Mouse (Mus musculus): ENCODE measurements around the gene Rnd1. TPM values are rescaled to one million over a fixed set of nuclear protein-coding genes. Genes with fewer than 3 reads are reported as not detected.
A peak's percentile ranks its signal among the peaks of the same experiment; 100 is the strongest.

Gene Rnd1
- polyA plus RNA-seq, 1 experiment: 1.1 TPM

- no peaks in the 10 kb centered on the region for H3K4me1 ChIP-seq (ENCODE audit: control insufficient read depth, insufficient read depth, low read length)
- TF ChIP-seq CTCF (IDR thresholded peaks at IDR 0.05; ENCODE audit: low read depth, low read length): no peak
- no peak for TF ChIP-seq POLR2A (IDR thresholded peaks at IDR 0.05; ENCODE audit: borderline replicate concordance, low read depth, low read length)
These were observed 31.9 kb downstream of the Rnd1 start for GRCm38 (mm10) chr15:98645057-98646026.

GRCm38 (mm10) chr15:98644406-98644805, 32.9 kb downstream of the Rnd1 start:
- Histone ChIP-seq H3K4me3 (ENCODE audit: insufficient read depth, low read length) (no peak overlapping the region), H3K4me1 (ENCODE audit: control insufficient read depth, insufficient read depth, low read length) (no peaks in the 10 kb centered on the region), H3K27ac (ENCODE audit: insufficient read depth, low read depth, low read length) (no peak overlapping the region)
- TF ChIP-seq CTCF (IDR thresholded peaks at IDR 0.05; ENCODE audit: low read depth, low read length) (no peak), POLR2A (IDR thresholded peaks at IDR 0.05; ENCODE audit: borderline replicate concordance, low read depth, low read length) (no peak)

More at GRCm38 (mm10) chr15:98645057-98646026, 31.9 kb downstream of the Rnd1 start:
- Histone ChIP-seq H3K4me3 (ENCODE audit: insufficient read depth, low read length) (no peak overlapping the region), H3K27ac (ENCODE audit: insufficient read depth, low read depth, low read length) (no peak overlapping the region)

- no peak for TF ChIP-seq CTCF (IDR thresholded peaks at IDR 0.05; ENCODE audit: low read depth, low read length)
- no peak for TF ChIP-seq POLR2A (IDR thresholded peaks at IDR 0.05; ENCODE audit: borderline replicate concordance, low read depth, low read length)
- no peak overlapping the region for H3K4me3 ChIP-seq (ENCODE audit: insufficient read depth, low read length)
- no peaks in the 10 kb centered on the region for H3K4me1 ChIP-seq (ENCODE audit: control insufficient read depth, insufficient read depth, low read length)
- H3K27ac ChIP-seq (ENCODE audit: insufficient read depth, low read depth, low read length): no peak overlapping the region
These were observed 37.1 kb downstream of the Rnd1 start for GRCm38 (mm10) chr15:98640157-98640556.

GRCm38 (mm10) chr15:98637155-98637554, 40.1 kb downstream of the Rnd1 start:
- Histone ChIP-seq H3K4me1 (ENCODE audit: control insufficient read depth, insufficient read depth, low read length) (no peaks in the 10 kb centered on the region), H3K4me3 (ENCODE audit: insufficient read depth, low read length) (no peak overlapping the region), H3K27ac (ENCODE audit: insufficient read depth, low read depth, low read length) (no peak overlapping the region)
- TF ChIP-seq CTCF (IDR thresholded peaks at IDR 0.05; ENCODE audit: low read depth, low read length) (no peak), POLR2A (IDR thresholded peaks at IDR 0.05; ENCODE audit: borderline replicate concordance, low read depth, low read length) (no peak)

GRCm38 (mm10) chr15:98636517-98636916, 40.7 kb downstream of the Rnd1 start:
- TF ChIP-seq CTCF (IDR thresholded peaks at IDR 0.05; ENCODE audit: low read depth, low read length) (no peak), POLR2A (IDR thresholded peaks at IDR 0.05; ENCODE audit: borderline replicate concordance, low read depth, low read length) (no peak)
- no peak overlapping the region for H3K27ac ChIP-seq (ENCODE audit: insufficient read depth, low read depth, low read length)
- H3K4me1 ChIP-seq (ENCODE audit: control insufficient read depth, insufficient read depth, low read length): no peaks in the 10 kb centered on the region
- no peak overlapping the region for H3K4me3 ChIP-seq (ENCODE audit: insufficient read depth, low read length)

- Histone ChIP-seq H3K27ac (ENCODE audit: insufficient read depth, low read depth, low read length) (no peak overlapping the region), H3K4me3 (ENCODE audit: insufficient read depth, low read length) (no peak overlapping the region), H3K4me1 (ENCODE audit: control insufficient read depth, insufficient read depth, low read length) (no peaks in the 10 kb centered on the region)
- no peak for TF ChIP-seq POLR2A (IDR thresholded peaks at IDR 0.05; ENCODE audit: borderline replicate concordance, low read depth, low read length)
- no peak for TF ChIP-seq CTCF (IDR thresholded peaks at IDR 0.05; ENCODE audit: low read depth, low read length)
These were observed 41.9 kb downstream of the Rnd1 start for GRCm38 (mm10) chr15:98635291-98635841.

- H3K4me3 ChIP-seq (ENCODE audit: insufficient read depth, low read length): peak overlapping the region; percentile 51
- H3K4me1 ChIP-seq (ENCODE audit: control insufficient read depth, insufficient read depth, low read length): no peaks in the 10 kb centered on the region
- no peak overlapping the region for H3K27ac ChIP-seq (ENCODE audit: insufficient read depth, low read depth, low read length)
- TF ChIP-seq POLR2A (IDR thresholded peaks at IDR 0.05; ENCODE audit: borderline replicate concordance, low read depth, low read length) (no peak), CTCF (IDR thresholded peaks at IDR 0.05; ENCODE audit: low read depth, low read length) (no peak)
These were observed 42.6 kb downstream of the Rnd1 start for GRCm38 (mm10) chr15:98634541-98635081.

GRCm38 (mm10) chr15:98633822-98634470, 43.3 kb downstream of the Rnd1 start:
- no peak for TF ChIP-seq CTCF (IDR thresholded peaks at IDR 0.05; ENCODE audit: low read depth, low read length)
- no peak for TF ChIP-seq POLR2A (IDR thresholded peaks at IDR 0.05; ENCODE audit: borderline replicate concordance, low read depth, low read length)

GRCm38 (mm10) chr15:98632921-98633320, 44.3 kb downstream of the Rnd1 start:
- H3K27ac ChIP-seq (ENCODE audit: insufficient read depth, low read depth, low read length): no peak overlapping the region
- TF ChIP-seq POLR2A (IDR thresholded peaks at IDR 0.05; ENCODE audit: borderline replicate concordance, low read depth, low read length) (no peak), CTCF (IDR thresholded peaks at IDR 0.05; ENCODE audit: low read depth, low read length) (no peak)
- no peak overlapping the region for H3K4me3 ChIP-seq (ENCODE audit: insufficient read depth, low read length)
- no peaks in the 10 kb centered on the region for H3K4me1 ChIP-seq (ENCODE audit: control insufficient read depth, insufficient read depth, low read length)

More at GRCm38 (mm10) chr15:98633822-98634470, 43.3 kb downstream of the Rnd1 start:
- peak overlapping the region; percentile 51 for H3K4me3 ChIP-seq (ENCODE audit: insufficient read depth, low read length)
- no peak overlapping the region for H3K27ac ChIP-seq (ENCODE audit: insufficient read depth, low read depth, low read length)
- no peaks in the 10 kb centered on the region for H3K4me1 ChIP-seq (ENCODE audit: control insufficient read depth, insufficient read depth, low read length)

All from bone marrow macrophage, adult 2 months (primary cell).